Mouse (Mus musculus) thymus, postnatal 0 days (tissue): ENCODE data around the gene Setd2. TPM values are rescaled to one million over a fixed set of nuclear protein-coding genes. Genes with fewer than 3 reads are reported as not detected.

ENCODE experiments used
- DNase-seq: peaks from one replicate; pipeline ENCODE4 v3.0.0-alpha.2; 2015; ENCODE audit warnings: low spot score
- microRNA-seq: library from miRNA; unstranded; fragments of <30 nt; microRNA quantifications from one replicate; pipeline ENCODE4, GENCODE M21; 2016; ENCODE audit warnings: borderline number of aligned reads
- polyA plus RNA-seq: library from polyadenylated mRNA; unstranded; fragments of >200 nt; fragmentation: Nextera tagmentation; extraction: Ambion mirVana; gene quantifications from 2 replicates; pipeline ENCODE4 v1.2.1, GENCODE M21; 2015

The Setd2 gene
- polyA plus RNA-seq, 1 experiment from 2014 or later = 35.5 TPM

- peak; percentile 70 for DNase-seq
These were observed 121.5 kb downstream of the Setd2 start, which contains the start of gene Nbeal2 for GRCm38 (mm10) chr9:110653655-110654461. Gene Nbeal2, minus strand, starts transcription at chr9:110654161.

- DNase-seq = no peak
These were observed 122.6 kb downstream of the Setd2 start for GRCm38 (mm10) chr9:110654726-110655650.

- DNase-seq = no peak
These were observed 123.2 kb downstream of the Setd2 start for GRCm38 (mm10) chr9:110655651-110656007.

DNA sequence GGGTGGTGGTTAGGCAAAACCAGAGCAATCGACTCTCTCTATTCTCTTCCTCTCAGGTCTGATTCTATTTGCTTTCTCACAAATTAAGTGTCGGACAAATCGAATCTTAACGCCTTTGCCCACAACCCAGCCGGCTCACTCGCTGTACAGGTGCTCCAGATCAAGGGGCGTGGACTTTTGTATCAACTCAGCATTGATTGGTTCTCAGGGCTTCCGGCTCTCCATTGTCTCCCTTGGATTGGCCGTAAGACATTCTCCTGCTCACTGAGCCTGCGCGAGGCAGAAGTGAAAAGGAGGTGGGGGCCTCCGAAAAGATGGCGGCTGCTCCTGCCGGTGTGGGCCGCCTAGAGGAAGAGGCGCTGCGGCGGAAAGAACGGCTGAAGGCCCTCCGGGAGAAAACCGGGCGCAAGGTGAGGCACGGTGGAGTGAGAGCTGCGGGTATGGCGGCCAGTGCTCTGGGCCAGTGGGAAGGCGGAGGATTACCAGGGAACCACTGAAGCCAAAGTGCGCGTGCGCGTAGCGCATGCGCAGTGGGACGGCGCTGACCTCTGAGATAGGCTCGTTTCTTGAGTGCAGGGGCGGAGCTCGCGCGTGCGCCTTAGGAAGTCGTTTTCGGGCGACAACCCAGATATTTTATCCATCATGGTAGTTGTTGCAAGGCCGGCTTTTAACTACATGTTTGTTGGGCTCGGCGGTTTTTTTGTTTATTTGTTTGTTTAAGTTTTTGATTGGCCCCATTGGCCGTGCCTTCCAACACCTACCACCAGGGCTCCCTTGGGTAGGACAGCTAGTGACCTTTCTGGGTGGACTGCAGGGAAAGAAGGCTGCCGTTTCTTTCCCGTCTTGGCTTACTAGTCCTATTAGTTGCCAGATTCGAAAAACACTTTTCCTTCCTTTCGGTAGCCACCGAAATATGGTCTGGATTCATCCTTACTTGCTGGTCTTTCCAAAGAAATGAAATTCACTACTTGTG is 124.1 kb downstream of the Setd2 start, which contains the start of gene Ccdc12:
TSS of gene Ccdc12 (plus strand) at position 255 of the 973 bp plus-strand sequence.
- DNase-seq = peak; percentile 97

DNA sequence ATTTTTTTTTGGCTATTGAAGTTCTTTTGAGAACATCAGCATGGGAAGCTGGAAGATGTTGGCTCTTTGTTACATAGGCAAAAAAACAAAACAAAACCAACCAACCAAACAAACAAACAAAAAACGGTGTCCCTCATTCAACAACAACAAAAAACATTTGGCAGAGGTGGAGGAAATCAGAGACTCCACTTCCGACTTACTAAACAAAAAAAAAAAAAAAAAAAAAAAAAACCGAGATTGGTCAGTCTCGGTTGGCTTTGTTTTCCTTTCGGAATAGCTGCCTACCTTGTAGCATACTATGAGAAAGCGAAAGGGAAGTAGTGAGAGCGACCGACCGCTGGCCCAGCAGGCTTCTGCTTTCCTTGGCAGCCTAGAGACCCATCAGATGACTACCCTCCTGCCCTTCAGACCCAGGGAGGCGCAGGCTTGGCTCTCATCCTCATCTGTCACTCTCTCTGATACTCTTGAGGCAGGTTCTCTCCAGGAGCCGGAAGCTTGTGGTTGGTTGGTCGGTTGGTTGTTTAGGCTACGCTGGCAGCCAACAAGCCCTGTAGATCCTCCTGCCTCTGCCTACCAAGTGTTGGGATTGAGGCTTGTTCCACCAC is 125.2 kb downstream of the Setd2 start:
- peak; percentile 55 for DNase-seq

DNA sequence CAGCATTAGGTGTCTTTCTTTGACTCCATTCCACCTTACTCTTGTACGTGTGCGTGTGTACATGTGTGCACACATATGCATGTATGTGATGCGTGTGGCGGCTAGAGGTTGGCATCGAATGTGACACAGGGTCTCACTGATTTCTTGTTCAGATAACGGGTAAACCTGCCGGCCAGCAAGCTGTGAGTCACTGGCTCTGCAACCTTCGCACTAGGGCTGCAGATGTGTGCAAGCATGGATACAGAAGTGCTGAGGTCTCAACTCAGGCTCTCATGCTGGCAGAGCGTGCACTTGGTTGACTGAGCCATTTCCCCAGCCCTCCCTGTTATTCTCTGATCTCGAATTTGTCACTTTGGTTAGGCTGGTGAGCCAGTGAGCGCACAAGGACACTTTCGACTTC is 127.1 kb downstream of the Setd2 start:
- DNase-seq = no peak

DNA sequence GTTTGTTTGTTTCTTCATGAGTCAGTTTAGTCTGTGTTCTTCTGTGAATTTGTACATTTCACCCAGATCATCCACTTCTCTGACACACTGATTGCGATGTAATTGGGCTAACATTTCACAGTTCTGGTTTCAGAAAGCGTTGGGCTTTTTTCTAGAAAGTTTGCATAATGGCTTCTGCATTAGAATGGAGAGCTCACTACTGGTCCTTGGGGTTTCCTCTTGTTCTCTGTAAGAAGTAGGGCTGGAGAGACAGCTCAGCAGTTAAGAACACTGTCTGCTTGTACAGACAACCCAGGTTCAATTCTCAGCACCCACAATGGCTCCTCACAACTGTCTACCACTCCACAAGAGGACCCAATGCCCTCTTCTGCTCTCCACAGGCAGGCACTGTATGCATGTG is 127.8 kb downstream of the Setd2 start:
- no peak for DNase-seq

DNA sequence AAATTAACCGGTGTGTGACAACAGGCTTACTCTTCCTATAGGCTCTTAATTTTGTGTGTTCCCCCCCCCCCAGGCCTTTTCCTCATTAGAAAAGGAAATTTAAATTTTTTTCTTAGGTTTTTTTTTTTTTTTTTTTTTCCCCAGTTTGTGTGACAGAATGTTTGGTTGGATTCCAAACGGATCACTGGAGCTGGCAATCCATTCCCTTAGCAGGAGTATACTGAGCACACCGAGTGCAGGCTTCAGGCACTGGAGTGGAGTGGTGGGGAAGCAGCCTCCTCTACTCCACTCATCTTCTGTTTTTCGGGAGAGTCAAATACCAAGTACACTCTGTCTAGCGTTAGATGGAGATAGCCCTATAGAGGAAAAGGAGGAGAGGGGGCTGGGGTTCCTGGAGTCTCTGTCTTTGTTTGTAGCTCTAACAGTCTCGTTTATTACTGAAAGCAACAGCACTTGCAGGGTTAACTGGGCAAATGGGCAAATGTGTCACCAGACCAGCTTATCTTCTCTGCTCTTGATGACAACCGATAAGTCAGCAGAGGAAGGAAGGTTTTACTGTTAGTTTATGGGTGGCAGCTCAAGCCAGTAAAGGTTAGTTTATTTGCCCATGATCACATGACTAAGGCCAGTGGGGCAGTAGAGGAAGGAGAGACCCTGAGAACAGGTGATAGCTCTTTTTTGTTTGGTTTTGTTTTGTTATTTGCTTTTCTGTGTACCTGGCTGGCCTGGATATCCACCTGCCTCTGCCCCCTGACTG is 128.6 kb downstream of the Setd2 start:
- DNase-seq = no peak

- no peak for DNase-seq
These were observed 130.4 kb downstream of the Setd2 start for GRCm38 (mm10) chr9:110662844-110663243.

DNA sequence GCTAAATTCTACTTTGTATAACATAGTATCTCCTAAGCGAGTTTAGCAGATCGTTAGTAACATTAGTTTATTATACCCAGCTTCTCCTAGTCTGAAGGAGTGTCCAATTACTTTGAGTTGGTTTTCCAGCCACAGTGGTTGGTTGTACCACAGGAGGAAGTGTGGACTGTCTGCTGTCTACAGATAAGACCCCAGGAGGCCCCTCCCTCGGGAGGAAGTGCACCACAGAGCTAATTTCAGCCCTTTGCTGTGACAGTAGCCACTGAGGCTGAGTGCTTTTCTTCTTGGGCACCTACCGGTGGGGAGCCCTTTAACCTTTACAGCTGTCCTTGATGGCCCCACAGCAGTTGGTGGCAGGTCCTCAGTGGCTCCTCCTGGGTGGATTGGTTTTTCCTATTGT is 133.5 kb downstream of the Setd2 start:
- peak; percentile 35 for DNase-seq

- peak; percentile 27 for DNase-seq
These were observed 134.0 kb downstream of the Setd2 start for GRCm38 (mm10) chr9:110666374-110666773.

- peak; percentile 27 for DNase-seq
These were observed 134.9 kb downstream of the Setd2 start for GRCm38 (mm10) chr9:110667219-110667836.

Small RNAs within 50 kb of the gene (microRNA-seq; reads per million reads assigned to microRNA genes)
- not detected for gene Mir8107

Other genes with a start within 250 kb of the Setd2 start
- 20.5 and 20.9 TPM in 2 replicates for gene Elp6, start 227.4 kb upstream of the Setd2 start, polyA plus RNA-seq
- 33.5 and 33.9 TPM in 2 replicates for gene Scap, start 199.3 kb upstream of the Setd2 start, polyA plus RNA-seq
- gene Ptpn23, start 124.4 kb upstream of the Setd2 start, polyA plus RNA-seq = 7.6 and 8.9 TPM in 2 replicates
- gene Ngp, start 112.8 kb upstream of the Setd2 start, polyA plus RNA-seq = 2.9 and 7.4 TPM in 2 replicates
- gene Klhl18, start 55.9 kb upstream of the Setd2 start, polyA plus RNA-seq = 3.5 and 4.2 TPM in 2 replicates
- gene Kif9, start 55.6 kb upstream of the Setd2 start, polyA plus RNA-seq = 1.2 and 1.4 TPM in 2 replicates
- gene Nradd, start 91.9 kb downstream of the Setd2 start, polyA plus RNA-seq = 4.3 and 5.3 TPM in 2 replicates
- gene Nbeal2, start 121.6 kb downstream of the Setd2 start, polyA plus RNA-seq = 15.7 and 19.1 TPM in 2 replicates
- 210 and 226 TPM in 2 replicates for gene Ccdc12, start 123.9 kb downstream of the Setd2 start, polyA plus RNA-seq
- gene Myl3, start 209.3 kb downstream of the Setd2 start, polyA plus RNA-seq = 0.94 and 1.4 TPM in 2 replicates
- 2.6 and 2.9 TPM in 2 replicates for gene Pth1r, start 214.5 kb downstream of the Setd2 start, polyA plus RNA-seq